Mouse (Mus musculus) forebrain, embryonic 16.5 days (tissue): ENCODE results near the gene Mosmo. TPM values are rescaled to one million over a fixed set of nuclear protein-coding genes. Genes with fewer than 3 reads are reported as not detected.
"Not testable (repeated sequence)": the region's sequence is repeated elsewhere in the genome, so short reads cannot be mapped to it uniquely, and the experiment has no call there.

Experiments used
- ATAC-seq: fragments of 200-750 bp; cut with Nextera tagmentation; 2 replicates; pipeline ENCODE4 v1.8.0; 2017; ENCODE audit warnings: mild to moderate bottlenecking, moderate library complexity
- H3K27ac ChIP-seq: fragments of 300-500 bp; sonication (generic); 2 replicates; pipeline ENCODE4 v1.5.1; 2014; ENCODE audit warnings: low read length, control low read depth
- H3K27me3 ChIP-seq: fragments of 300-500 bp; sonication (generic); replicated peaks from 2 replicates; pipeline ENCODE4 v1.6.1; 2014; ENCODE audit warnings: low read length; ENCODE audit not compliant: control insufficient read depth, insufficient read depth
- H3K36me3 ChIP-seq: fragments of 300-500 bp; sonication (generic); 2 replicates; pipeline ENCODE4 v1.6.1; 2014; ENCODE audit not compliant: control insufficient read depth, insufficient read depth
- H3K4me1 ChIP-seq: fragments of 300-500 bp; sonication (generic); replicated peaks from 2 replicates; pipeline ENCODE4 v1.6.1; 2014; ENCODE audit warnings: low read length; ENCODE audit not compliant: control insufficient read depth, insufficient read depth
- H3K4me2 ChIP-seq: fragments of 300-500 bp; sonication (generic); 2 replicates; pipeline ENCODE4 v1.6.1; 2014; ENCODE audit warnings: mild to moderate bottlenecking, low read length, control low read depth
- H3K4me3 ChIP-seq: fragments of 300-500 bp; sonication (generic); replicated peaks from 2 replicates; pipeline ENCODE4 v1.5.1; 2014; ENCODE audit warnings: mild to moderate bottlenecking, low read length, control low read depth
- H3K9ac ChIP-seq: fragments of 300-500 bp; sonication (generic); replicated peaks from 2 replicates; pipeline ENCODE4 v1.6.1; 2014; ENCODE audit warnings: low read depth, low read length, control low read depth
- H3K9me3 ChIP-seq: fragments of 300-500 bp; sonication (generic); 2 replicates; pipeline ENCODE4 v1.6.1; 2016; ENCODE audit warnings: low read length; ENCODE audit not compliant: control insufficient read depth
- WGBS: fragments of 180-500 bp; shearing (Covaris S2); extraction: QIAGEN DNeasy Blood & Tissue Kit; methylation state at CpG from one replicate; pipeline ENCODE4 v1.1.7; 2014; 5-methylcytosine and 5-hydroxymethylcytosine counted together
- polyA plus RNA-seq: library from polyadenylated mRNA; unstranded; fragments of >200 nt; fragmentation: Nextera tagmentation; extraction: Ambion mirVana; gene quantifications from 2 replicates; pipeline ENCODE4 v1.2.1, GENCODE M21; 2015

The Mosmo gene
- polyA plus RNA-seq, 1 experiment from 2014 or later: 13.2 TPM

- no peaks in the 10 kb centered on the region for H3K9me3 ChIP-seq
- 32% methylated on average over 6 of the region's 6 CpGs for WGBS
- no peak overlapping the region for H3K9ac ChIP-seq
- no peaks in the 10 kb centered on the region for H3K36me3 ChIP-seq
- ATAC-seq: no peak
- peaks cover 3% of the 10 kb centered on the region; the same call in 1 of the 2 replicates for H3K4me1 ChIP-seq
- no peak overlapping the region for H3K4me2 ChIP-seq
- H3K27me3 ChIP-seq: no peaks in the 10 kb centered on the region
- H3K4me3 ChIP-seq: no peak overlapping the region
- no peak overlapping the region for H3K27ac ChIP-seq
Measured at GRCm38 (mm10) chr7:120695196-120695595, 17.8 kb downstream of the Mosmo start.

GRCm38 (mm10) chr7:120695641-120696040 lies 18.2 kb downstream of the Mosmo start:
- Histone ChIP-seq H3K9me3 (no peaks in the 10 kb centered on the region), H3K36me3 (no peaks in the 10 kb centered on the region), H3K27ac (no peak overlapping the region), H3K9ac (no peak overlapping the region), H3K4me1 (peaks cover 3% of the 10 kb centered on the region; the same call in 1 of the 2 replicates), H3K4me3 (no peak overlapping the region), H3K27me3 (no peaks in the 10 kb centered on the region), H3K4me2 (no peak overlapping the region)
- 35% methylated on average over 1 of the region's 1 CpGs for WGBS
- no peak for ATAC-seq

DNA sequence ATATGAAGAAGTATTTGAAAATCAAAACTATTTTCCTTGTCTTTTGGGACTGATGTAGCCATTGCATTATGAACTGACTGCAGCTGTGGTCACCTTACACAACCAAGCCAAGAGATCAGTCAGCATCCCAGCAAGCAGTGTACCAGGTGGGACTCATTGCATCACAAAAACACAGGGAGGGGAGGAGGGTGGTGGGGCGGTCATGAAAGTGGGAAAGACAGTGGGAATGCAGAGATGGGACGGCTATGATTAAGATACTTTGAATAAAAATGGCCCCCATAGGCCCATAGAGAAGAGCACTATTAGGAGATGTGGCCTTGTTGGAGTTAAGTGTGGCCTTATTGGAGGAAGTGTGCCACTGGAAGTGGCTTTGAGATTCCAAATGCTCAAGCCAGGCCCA lies 18.9 kb downstream of the Mosmo start:
- H3K9me3 ChIP-seq: no peaks in the 10 kb centered on the region
- H3K36me3 ChIP-seq: no peaks in the 10 kb centered on the region
- peaks cover 3% of the 10 kb centered on the region; the same call in 1 of the 2 replicates for H3K4me1 ChIP-seq
- no peak overlapping the region for H3K4me3 ChIP-seq
- no peak overlapping the region for H3K4me2 ChIP-seq
- H3K9ac ChIP-seq: no peak overlapping the region
- no peaks in the 10 kb centered on the region for H3K27me3 ChIP-seq
- 98% methylated on average over 2 of the region's 2 CpGs for WGBS
- H3K27ac ChIP-seq: no peak overlapping the region
- no peak for ATAC-seq

DNA sequence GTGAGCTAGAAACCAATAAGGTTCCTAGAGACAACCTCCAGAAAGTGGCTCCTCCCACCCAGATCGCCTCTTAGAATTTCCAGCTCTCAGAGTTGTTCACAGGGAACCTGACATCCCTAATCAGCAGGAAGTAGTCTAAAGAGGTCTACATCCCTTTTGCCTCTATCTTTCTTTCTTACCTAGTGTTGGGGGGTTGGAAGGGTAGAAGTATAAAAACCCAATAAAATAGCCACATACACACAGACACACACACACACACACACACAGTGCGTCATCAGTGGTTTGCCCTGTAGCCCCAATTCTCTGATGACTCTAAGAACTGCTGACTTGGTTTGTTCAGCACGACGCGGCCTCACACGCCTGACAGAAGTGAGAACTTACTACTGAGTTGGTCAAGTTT lies 22.2 kb downstream of the Mosmo start:
- WGBS: 90% methylated on average over 6 of the region's 6 CpGs
- H3K27ac ChIP-seq: no peak overlapping the region
- H3K36me3 ChIP-seq: no peaks in the 10 kb centered on the region
- no peaks in the 10 kb centered on the region for H3K9me3 ChIP-seq
- no peak for ATAC-seq
- H3K4me3 ChIP-seq: no peak overlapping the region
- H3K4me1 ChIP-seq: peaks cover 5% of the 10 kb centered on the region; the same call in 1 of the 2 replicates
- H3K9ac ChIP-seq: no peak overlapping the region
- H3K4me2 ChIP-seq: no peak overlapping the region
- no peaks in the 10 kb centered on the region for H3K27me3 ChIP-seq

- Histone ChIP-seq H3K9me3 (no peaks in the 10 kb centered on the region), H3K4me1 (peaks cover 5% of the 10 kb centered on the region; the same call in 1 of the 2 replicates), H3K27me3 (no peaks in the 10 kb centered on the region), H3K4me3 (no peak overlapping the region), H3K27ac (no peak overlapping the region), H3K9ac (no peak overlapping the region), H3K36me3 (no peaks in the 10 kb centered on the region), H3K4me2 (no peak overlapping the region)
- no peak for ATAC-seq
- 77% methylated on average over 3 of the region's 3 CpGs for WGBS
Measured at GRCm38 (mm10) chr7:120703888-120704287, 26.5 kb downstream of the Mosmo start.

- Histone ChIP-seq H3K27ac (no peak overlapping the region), H3K4me2 (no peak overlapping the region), H3K4me3 (no peak overlapping the region), H3K27me3 (no peaks in the 10 kb centered on the region), H3K9me3 (no peaks in the 10 kb centered on the region), H3K36me3 (no peaks in the 10 kb centered on the region), H3K9ac (no peak overlapping the region), H3K4me1 (no peaks in the 10 kb centered on the region)
- no peak for ATAC-seq
- 85% methylated on average over 2 of the region's 2 CpGs for WGBS
Measured at GRCm38 (mm10) chr7:120712071-120712470, 34.7 kb downstream of the Mosmo start.

GRCm38 (mm10) chr7:120713225-120713624 lies 35.8 kb downstream of the Mosmo start:
- 93% methylated on average over 2 of the region's 2 CpGs for WGBS
- no peaks in the 10 kb centered on the region; the same call in none of the 2 replicates for H3K4me1 ChIP-seq
- ATAC-seq: no peak

DNA sequence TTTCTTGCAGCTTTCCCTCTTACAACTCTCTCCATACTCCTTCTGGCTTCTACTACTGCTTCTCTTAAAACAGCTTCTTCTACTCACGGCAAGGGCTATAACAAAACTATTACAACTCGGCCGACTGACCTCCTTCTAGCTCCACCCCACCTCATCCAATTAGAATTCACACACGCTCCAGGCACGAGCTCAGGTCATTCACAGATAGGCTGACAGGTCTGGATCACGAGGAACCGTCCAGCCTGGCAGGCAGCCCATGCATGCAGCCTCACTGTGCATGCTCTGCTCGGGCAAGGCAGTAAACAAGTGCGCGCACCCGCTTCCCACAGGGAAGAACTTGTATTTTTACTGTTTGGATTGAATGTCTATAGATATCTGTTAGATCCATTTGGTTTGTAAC lies 36.5 kb downstream of the Mosmo start:
- H3K27ac ChIP-seq, H3K9ac ChIP-seq, ATAC-seq, H3K4me2 ChIP-seq, H3K9me3 ChIP-seq, H3K36me3 ChIP-seq, H3K4me3 ChIP-seq, H3K4me1 ChIP-seq, H3K27me3 ChIP-seq: not testable (repeated sequence)
- WGBS: 83% methylated on average over 11 of the region's 11 CpGs

More at GRCm38 (mm10) chr7:120713225-120713624, 35.8 kb downstream of the Mosmo start:
- Histone ChIP-seq H3K36me3 (no peaks in the 10 kb centered on the region), H3K9me3 (no peaks in the 10 kb centered on the region), H3K27ac (no peak overlapping the region), H3K27me3 (no peaks in the 10 kb centered on the region), H3K4me2 (no peak overlapping the region), H3K9ac (no peak overlapping the region), H3K4me3 (no peak overlapping the region)

DNA sequence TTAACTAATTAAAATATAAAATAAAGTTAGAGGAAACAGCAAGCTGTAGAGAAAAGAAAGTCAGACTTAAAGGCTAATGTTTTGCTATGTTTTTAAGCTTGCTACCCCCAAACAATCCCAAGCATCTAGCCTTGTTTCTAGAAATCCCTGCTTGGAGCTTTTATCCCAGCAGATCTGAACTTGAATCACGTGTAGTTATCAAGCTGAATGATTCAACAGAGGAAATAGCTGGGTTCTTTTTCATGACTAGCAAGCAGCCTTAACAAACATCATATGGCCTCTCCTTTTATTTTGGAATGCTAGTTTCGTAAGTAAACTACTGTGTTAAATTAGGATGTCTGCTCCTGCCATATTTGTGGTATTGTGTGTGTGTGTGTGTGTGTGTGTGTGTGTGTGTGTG lies 39.8 kb downstream of the Mosmo start:
- H3K27me3 ChIP-seq: no peaks in the 10 kb centered on the region
- no peaks in the 10 kb centered on the region for H3K9me3 ChIP-seq
- no peaks in the 10 kb centered on the region; the same call in none of the 2 replicates for H3K4me1 ChIP-seq
- H3K9ac ChIP-seq: no peak overlapping the region
- no peak overlapping the region for H3K4me3 ChIP-seq
- no peak for ATAC-seq
- no peak overlapping the region for H3K27ac ChIP-seq
- 44% methylated on average over 2 of the region's 2 CpGs for WGBS
- no peaks in the 10 kb centered on the region for H3K36me3 ChIP-seq
- H3K4me2 ChIP-seq: no peak overlapping the region

DNA sequence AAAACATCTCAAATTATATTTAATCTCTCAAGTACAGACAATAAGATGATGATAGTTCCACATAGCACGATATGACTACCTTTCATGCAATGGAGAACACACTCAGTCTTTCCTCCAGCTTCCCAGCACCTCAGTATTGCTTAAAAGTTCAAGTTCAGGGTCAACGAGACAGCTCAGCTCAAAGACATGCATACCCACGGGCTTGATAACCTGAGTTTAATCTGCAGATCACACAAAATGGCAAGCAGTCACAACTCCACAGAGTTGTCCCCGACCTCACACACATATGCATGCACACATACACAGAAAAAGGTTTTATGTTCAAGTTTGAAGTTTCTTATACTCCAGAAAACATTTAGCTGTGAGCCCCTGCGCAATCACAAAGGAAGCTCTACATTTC lies 43.6 kb downstream of the Mosmo start:
- Histone ChIP-seq H3K4me1 (peaks cover 5% of the 10 kb centered on the region), H3K4me3 (no peak overlapping the region), H3K27me3 (no peaks in the 10 kb centered on the region)

More for the DNA sequence above, 43.6 kb downstream of the Mosmo start:
- no peak overlapping the region for H3K27ac ChIP-seq
- WGBS: 94% methylated on average over 5 of the region's 5 CpGs
- no peak overlapping the region for H3K4me2 ChIP-seq
- no peak for ATAC-seq
- no peaks in the 10 kb centered on the region for H3K9me3 ChIP-seq
- H3K36me3 ChIP-seq: no peaks in the 10 kb centered on the region
- no peak overlapping the region for H3K9ac ChIP-seq
